Mouse (Mus musculus) hindbrain, embryonic 13.5 days (tissue): ENCODE results near the gene Syt17. TPM values are rescaled to one million over a fixed set of nuclear protein-coding genes. Genes with fewer than 3 reads are reported as not detected.

Source experiments
- ATAC-seq: fragments of 200-750 bp; cut with Nextera tagmentation; 2 replicates; pipeline ENCODE4 v1.8.0; 2017; ENCODE audit warnings: moderate TSS enrichment; ENCODE audit not compliant: low FRiP score
- H3K27ac ChIP-seq: fragments of 300-500 bp; sonication (generic); 2 replicates; pipeline ENCODE4 v1.5.1; 2015; ENCODE audit warnings: inconsistent platforms, mild to moderate bottlenecking, moderate library complexity
- H3K27me3 ChIP-seq: fragments of 300-500 bp; sonication (generic); 2 replicates; pipeline ENCODE4 v1.6.1; 2015; ENCODE audit warnings: mild to moderate bottlenecking, inconsistent platforms
- H3K36me3 ChIP-seq: fragments of 300-500 bp; sonication (generic); 2 replicates; pipeline ENCODE4 v1.6.1; 2015; ENCODE audit warnings: mild to moderate bottlenecking, inconsistent platforms
- H3K4me1 ChIP-seq: fragments of 300-500 bp; sonication (generic); replicated peaks from 2 replicates; pipeline ENCODE4 v1.6.1; 2015; ENCODE audit warnings: inconsistent platforms
- H3K4me2 ChIP-seq: fragments of 300-500 bp; sonication (generic); 2 replicates; pipeline ENCODE4 v1.6.1; 2015; ENCODE audit warnings: inconsistent platforms, mild to moderate bottlenecking, moderate library complexity
- H3K4me3 ChIP-seq: fragments of 300-500 bp; sonication (generic); 2 replicates; pipeline ENCODE4 v1.5.1; 2015; ENCODE audit warnings: mild to moderate bottlenecking, inconsistent platforms
- H3K9ac ChIP-seq: fragments of 300-500 bp; sonication (generic); 2 replicates; pipeline ENCODE4 v1.6.1; 2015; ENCODE audit warnings: mild to moderate bottlenecking, inconsistent platforms
- H3K9me3 ChIP-seq: fragments of 300-500 bp; sonication (generic); 2 replicates; pipeline ENCODE4 v1.6.1; 2016; ENCODE audit warnings: inconsistent platforms
- whole genome bisulfite sequencing: fragments of 180-500 bp; shearing (Covaris S2); methylation state at CpG from one replicate; pipeline ENCODE4 v1.1.7; 2015; 5-methylcytosine and 5-hydroxymethylcytosine counted together
- polyA plus RNA-seq: library from polyadenylated mRNA; unstranded; fragments of >200 nt; fragmentation: Nextera tagmentation; extraction: Ambion mirVana; gene quantifications from 2 replicates; pipeline ENCODE4 v1.2.1, GENCODE M21; 2015

Syt17 gene
- polyA plus RNA-seq, 1 experiment from 2014 or later = 9.4 TPM

DNA sequence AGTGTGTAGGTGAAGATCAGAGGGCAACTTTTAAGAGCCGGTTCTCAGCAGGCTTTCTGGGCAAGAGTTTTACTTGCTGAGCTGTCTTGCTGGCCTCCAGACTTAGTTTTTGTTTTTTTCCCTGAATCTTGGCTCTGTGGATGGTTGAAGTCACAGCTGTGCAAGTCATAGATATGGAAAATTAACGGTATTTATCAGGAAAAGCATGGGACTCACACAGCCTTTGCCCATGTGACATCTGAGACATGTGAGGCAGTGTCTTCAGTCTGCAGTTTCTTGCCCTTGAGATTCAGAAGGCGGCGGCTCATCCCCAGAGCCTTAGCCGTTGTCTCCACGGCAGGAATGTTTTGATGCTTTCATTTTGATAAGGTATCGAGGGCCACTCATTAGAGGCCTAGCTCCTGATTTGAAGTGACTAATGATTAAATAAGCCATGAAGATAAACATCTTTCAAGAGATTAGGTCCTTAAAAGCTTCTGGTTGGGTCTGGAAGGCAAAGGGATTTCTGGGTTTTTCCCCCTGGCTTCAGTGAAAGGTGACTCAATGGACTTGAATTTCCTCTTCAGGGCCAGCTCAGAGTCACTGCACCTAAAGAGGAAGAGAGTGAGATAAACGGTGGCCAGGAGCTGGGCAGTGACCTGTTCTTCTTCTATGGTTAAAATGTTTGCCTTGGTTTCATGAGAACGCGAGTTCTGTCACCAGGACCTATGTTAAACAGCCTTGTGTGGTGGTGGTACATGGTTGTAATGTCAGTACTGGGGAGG is 33.2 kb upstream of the Syt17 start:
- Histone ChIP-seq H3K27me3 (no peaks in the 10 kb centered on the region), H3K9me3 (no peaks in the 10 kb centered on the region), H3K9ac (no peak overlapping the region), H3K4me1 (no peaks in the 10 kb centered on the region), H3K27ac (no peak overlapping the region), H3K4me3 (no peak overlapping the region), H3K36me3 (no peaks in the 10 kb centered on the region), H3K4me2 (no peak overlapping the region)
- WGBS = 85% methylated on average over 10 of the region's 10 CpGs
- no peak for ATAC-seq

GRCm38 (mm10) chr7:118480160-118480709 is 32.2 kb upstream of the Syt17 start:
- Histone ChIP-seq H3K4me1 (no peaks in the 10 kb centered on the region), H3K9ac (no peak overlapping the region), H3K27me3 (no peaks in the 10 kb centered on the region), H3K9me3 (no peaks in the 10 kb centered on the region), H3K27ac (no peak overlapping the region), H3K36me3 (no peaks in the 10 kb centered on the region), H3K4me2 (no peak overlapping the region), H3K4me3 (no peak overlapping the region)
- no peak for ATAC-seq
- WGBS = 88% methylated on average over 9 of the region's 9 CpGs

GRCm38 (mm10) chr7:118478835-118479312 is 30.9 kb upstream of the Syt17 start:
- Histone ChIP-seq H3K4me2 (no peak overlapping the region), H3K27ac (no peak overlapping the region), H3K27me3 (no peaks in the 10 kb centered on the region), H3K9me3 (no peaks in the 10 kb centered on the region), H3K4me3 (no peak overlapping the region), H3K9ac (no peak overlapping the region), H3K4me1 (no peaks in the 10 kb centered on the region), H3K36me3 (no peaks in the 10 kb centered on the region)
- ATAC-seq = no peak
- WGBS = 55% methylated on average over 3 of the region's 3 CpGs

DNA sequence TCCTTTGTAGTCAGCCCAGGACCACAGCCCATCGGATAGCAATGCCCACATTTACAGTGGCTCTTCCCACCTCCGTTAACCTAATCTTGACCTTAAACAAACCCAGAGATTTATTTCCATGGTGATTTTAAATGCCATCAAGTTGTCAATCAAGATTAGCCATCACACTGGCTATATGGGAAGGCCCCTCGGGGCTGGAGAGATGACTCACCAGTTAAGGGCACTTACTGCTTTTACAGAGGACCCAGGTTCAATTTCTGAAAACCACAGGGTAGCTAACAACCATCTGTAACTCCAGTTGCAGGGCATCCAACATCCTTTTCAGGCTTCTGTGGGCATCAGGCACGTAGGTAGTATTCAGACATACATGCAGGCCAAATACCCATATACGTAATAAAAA is 28.4 kb upstream of the Syt17 start:
- no peaks in the 10 kb centered on the region for H3K4me1 ChIP-seq
- H3K9ac ChIP-seq = no peak overlapping the region
- no peak overlapping the region for H3K4me3 ChIP-seq
- no peak for ATAC-seq
- no peaks in the 10 kb centered on the region for H3K27me3 ChIP-seq
- no peak overlapping the region for H3K27ac ChIP-seq
- no peaks in the 10 kb centered on the region for H3K36me3 ChIP-seq
- no peak overlapping the region for H3K4me2 ChIP-seq
- H3K9me3 ChIP-seq = no peaks in the 10 kb centered on the region
- WGBS = 75% methylated on average over 5 of the region's 5 CpGs

DNA sequence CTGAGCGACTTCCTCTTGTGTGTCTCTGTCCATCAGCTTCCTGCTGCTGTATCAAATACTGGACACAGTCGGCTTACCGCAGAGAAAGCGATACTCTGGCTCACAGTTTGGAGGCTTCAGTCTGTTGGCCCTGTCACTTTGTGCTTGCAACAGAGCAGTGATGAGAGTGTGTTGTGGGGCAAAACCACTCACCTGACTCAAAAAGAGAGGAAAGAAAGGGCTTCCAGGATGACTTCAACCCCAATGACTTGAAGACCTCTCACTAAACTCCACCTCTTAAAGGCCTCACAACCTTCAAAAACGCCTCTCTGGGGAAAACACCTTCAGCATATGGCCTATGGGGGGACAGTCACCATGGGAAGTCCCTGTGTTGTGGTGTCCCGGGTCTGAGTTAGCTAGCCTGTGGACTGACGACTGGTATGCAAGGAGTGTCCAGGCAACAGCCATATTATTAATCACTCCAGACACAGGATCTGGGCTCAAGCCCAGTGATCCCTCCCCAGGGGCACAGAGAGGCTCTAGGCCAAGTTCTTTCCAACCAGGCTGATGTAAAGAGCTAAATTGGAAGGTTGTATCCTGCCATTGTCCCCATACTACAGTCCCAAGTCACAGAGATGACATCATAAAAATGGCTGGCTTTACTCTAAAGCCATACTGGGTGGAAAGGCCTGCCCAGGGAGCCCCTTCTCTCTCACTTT is 27.1 kb upstream of the Syt17 start:
- Histone ChIP-seq H3K27me3 (no peaks in the 10 kb centered on the region), H3K9ac (no peak overlapping the region), H3K4me3 (no peak overlapping the region), H3K9me3 (no peaks in the 10 kb centered on the region), H3K4me2 (no peak overlapping the region), H3K4me1 (no peaks in the 10 kb centered on the region), H3K36me3 (no peaks in the 10 kb centered on the region), H3K27ac (no peak overlapping the region)
- ATAC-seq = no peak
- 79% methylated on average over 7 of the region's 7 CpGs for WGBS

- Histone ChIP-seq H3K9ac (no peak overlapping the region), H3K4me3 (no peak overlapping the region), H3K4me1 (no peaks in the 10 kb centered on the region), H3K36me3 (no peaks in the 10 kb centered on the region), H3K4me2 (no peak overlapping the region), H3K9me3 (no peaks in the 10 kb centered on the region), H3K27me3 (no peaks in the 10 kb centered on the region), H3K27ac (no peak overlapping the region)
- no peak for ATAC-seq
- 58% methylated on average over 1 of the region's 1 CpGs for WGBS
Measured at GRCm38 (mm10) chr7:118472886-118473285, 24.9 kb upstream of the Syt17 start.

DNA sequence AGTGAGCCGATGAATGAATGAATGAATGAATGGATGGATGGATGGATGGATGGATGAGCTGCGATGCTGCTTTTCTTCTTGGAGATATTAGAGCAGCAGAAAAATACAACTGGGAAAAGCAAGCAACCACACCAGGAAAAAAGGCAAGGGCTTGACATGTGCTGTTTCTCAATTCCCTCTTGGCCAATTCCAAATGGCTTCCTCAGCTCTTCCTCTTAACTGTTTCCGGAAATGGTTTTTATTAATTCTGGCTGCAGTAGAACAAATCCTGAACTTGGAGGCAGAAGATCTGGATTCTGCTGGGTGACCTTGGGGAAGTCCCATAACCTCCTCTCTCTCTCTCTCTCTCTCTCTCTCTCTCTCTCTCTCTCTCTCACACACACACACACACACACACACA is 20.0 kb upstream of the Syt17 start:
- no peaks in the 10 kb centered on the region for H3K36me3 ChIP-seq
- H3K4me2 ChIP-seq = no peak overlapping the region
- H3K9ac ChIP-seq = no peak overlapping the region
- no peak overlapping the region for H3K4me3 ChIP-seq
- 95% methylated on average over 3 of the region's 3 CpGs for WGBS
- H3K4me1 ChIP-seq = peaks cover 10% of the 10 kb centered on the region
- H3K27me3 ChIP-seq = no peaks in the 10 kb centered on the region
- no peak for ATAC-seq
- H3K27ac ChIP-seq = no peak overlapping the region
- no peaks in the 10 kb centered on the region for H3K9me3 ChIP-seq

DNA sequence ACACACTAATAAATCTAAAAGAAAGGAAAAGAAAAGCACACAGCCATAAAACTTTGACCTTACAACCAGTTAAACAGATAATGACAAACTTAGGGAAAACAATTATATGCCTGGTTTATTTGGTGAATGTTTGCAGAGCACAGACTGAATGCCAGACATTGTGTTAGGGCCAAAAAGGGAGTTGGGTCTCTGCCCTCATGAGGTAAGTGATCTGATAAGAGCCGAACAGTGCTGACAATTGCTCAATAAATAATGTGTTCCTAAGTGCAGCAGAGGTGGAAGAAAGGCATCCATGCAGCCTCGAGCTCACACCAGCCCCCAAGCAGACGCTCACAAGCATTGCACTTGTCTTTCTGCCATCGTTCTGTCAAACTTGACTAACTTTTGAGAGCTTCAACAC is 16.4 kb upstream of the Syt17 start:
- no peaks in the 10 kb centered on the region for H3K27me3 ChIP-seq
- H3K27ac ChIP-seq = no peak overlapping the region
- H3K9me3 ChIP-seq = no peaks in the 10 kb centered on the region
- no peak for ATAC-seq
- H3K4me1 ChIP-seq = peaks cover 23% of the 10 kb centered on the region
- H3K9ac ChIP-seq = no peak overlapping the region
- H3K4me2 ChIP-seq = no peak overlapping the region
- H3K36me3 ChIP-seq = no peaks in the 10 kb centered on the region
- no peak overlapping the region for H3K4me3 ChIP-seq
- 71% methylated on average over 4 of the region's 4 CpGs for WGBS

DNA sequence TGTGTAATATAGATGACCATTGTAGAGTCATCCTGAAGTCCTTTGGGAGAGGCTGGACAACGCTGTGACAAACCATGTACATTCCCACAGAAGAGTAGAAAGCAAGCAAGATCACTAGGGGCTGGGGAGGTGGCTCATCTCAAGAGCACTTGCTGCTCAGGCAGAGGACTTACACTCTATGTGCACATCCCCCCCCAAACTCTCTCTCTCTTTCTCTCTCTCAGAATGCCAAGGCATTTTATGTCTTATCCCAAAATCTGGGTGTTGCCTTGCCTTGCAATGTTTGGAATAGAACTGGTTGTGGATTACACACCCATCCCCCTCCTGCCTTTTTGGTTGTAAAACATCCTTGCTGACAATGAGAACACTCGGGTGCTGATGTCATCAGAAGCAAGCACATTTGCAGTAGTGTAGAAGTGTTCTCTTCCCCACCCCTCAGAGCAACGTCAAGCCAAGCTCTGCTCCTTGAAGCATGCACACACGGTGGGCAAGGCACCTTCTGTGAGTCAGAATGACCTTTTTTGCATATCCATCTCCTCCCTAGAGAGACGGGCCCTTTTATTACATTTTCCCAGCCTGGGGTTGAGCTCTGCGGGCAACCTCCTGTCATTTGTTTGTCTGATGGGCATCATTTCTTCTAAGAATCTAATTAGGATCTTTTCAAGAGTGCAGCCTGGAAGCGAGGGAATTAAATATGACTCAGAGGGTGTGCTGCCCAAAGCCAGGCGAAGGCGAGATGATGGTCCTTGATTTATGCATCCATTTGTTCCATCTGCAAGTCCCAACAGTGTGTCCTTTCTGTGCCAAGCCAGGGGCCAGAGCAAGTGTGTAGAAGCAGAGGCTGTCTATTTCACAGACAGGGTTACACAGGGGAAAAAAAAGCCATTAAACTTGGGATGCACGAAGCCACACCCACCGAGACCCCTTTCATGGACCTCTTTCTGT is 15.1 kb upstream of the Syt17 start:
- peaks cover 23% of the 10 kb centered on the region for H3K4me1 ChIP-seq
- no peaks in the 10 kb centered on the region for H3K9me3 ChIP-seq
- H3K36me3 ChIP-seq = no peaks in the 10 kb centered on the region
- 23% methylated on average over 11 of the region's 11 CpGs for WGBS
- H3K4me2 ChIP-seq = no peak overlapping the region
- H3K4me3 ChIP-seq = no peak overlapping the region
- ATAC-seq = peak; percentile 84
- H3K9ac ChIP-seq = no peak overlapping the region
- peaks cover 2% of the 10 kb centered on the region; the same call in 1 of the 2 replicates for H3K27me3 ChIP-seq
- peak overlapping the region; percentile 3; the same call in 1 of the 2 replicates for H3K27ac ChIP-seq

DNA sequence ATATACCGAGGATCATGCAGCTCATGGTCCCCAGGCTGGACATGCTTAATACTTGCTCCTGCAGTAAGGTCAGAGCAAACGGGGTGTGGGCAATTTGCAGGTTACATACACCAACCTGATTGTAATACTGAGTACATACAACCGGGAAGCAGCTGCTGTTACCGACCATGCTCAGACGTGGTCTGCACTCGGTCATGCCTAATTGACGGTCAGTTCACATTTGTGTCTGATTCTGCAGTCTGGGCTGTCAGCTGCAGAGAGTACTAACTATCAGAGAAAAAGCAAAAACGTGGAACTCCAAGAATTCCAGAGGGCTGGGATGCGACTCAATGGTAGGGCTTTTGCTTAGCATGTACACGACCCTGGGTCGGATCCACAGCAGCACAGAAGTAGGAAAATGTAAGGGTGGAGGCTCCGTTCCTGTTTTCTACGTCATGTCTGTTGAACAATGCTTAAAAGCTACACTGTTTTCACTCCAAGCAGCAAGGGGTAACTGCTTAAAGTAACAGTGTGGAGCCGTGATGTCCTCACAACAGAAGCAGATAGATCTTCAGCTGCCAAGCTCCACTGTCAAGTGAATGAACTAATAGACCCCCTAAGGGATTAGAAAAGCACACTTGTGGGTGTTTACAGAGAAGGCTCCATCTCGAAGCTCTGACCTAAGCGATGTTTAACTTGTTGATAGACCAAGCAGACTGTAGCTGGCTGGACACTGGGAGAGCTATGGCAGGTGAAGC is 13.5 kb upstream of the Syt17 start:
- no peak overlapping the region for H3K4me2 ChIP-seq
- no peak overlapping the region for H3K27ac ChIP-seq
- H3K9me3 ChIP-seq = no peaks in the 10 kb centered on the region
- no peak overlapping the region for H3K4me3 ChIP-seq
- WGBS = 37% methylated on average over 16 of the region's 16 CpGs
- H3K9ac ChIP-seq = 0 out of 2 replicates have a peak overlapping the region, but pooled peaks have one; percentile 2
- H3K36me3 ChIP-seq = no peaks in the 10 kb centered on the region
- peaks cover 23% of the 10 kb centered on the region for H3K4me1 ChIP-seq
- peaks cover 5% of the 10 kb centered on the region; the same call in 1 of the 2 replicates for H3K27me3 ChIP-seq
- ATAC-seq = 0 out of 2 replicates have a peak, but pooled peaks have one; percentile 25

DNA sequence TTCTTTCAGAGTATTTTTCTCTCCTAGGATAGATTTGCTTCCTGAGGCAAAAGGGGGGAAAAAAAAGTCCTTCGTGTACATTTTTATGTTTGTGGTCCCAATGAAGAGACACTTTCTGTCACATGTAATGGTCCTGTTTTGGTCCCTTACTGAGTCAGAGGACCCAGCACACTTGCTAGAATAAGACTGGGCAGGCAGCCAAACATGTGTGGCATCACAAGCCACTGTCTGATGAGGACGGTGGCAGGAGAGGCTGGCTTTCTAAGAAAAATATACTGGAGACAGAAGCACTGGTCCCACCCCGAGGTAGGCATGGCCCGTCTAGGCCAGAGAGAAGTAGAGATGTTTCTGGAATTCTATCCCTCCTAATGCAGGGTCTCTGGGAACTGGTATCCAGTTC is 5.7 kb upstream of the Syt17 start:
- H3K4me2 ChIP-seq = no peak overlapping the region
- WGBS = 70% methylated on average over 4 of the region's 4 CpGs
- H3K9ac ChIP-seq = no peak overlapping the region
- no peaks in the 10 kb centered on the region for H3K36me3 ChIP-seq
- peaks cover 4% of the 10 kb centered on the region; the same call in 1 of the 2 replicates for H3K4me1 ChIP-seq
- no peaks in the 10 kb centered on the region for H3K9me3 ChIP-seq
- H3K4me3 ChIP-seq = no peak overlapping the region
- peaks cover 12% of the 10 kb centered on the region; the same call in 1 of the 2 replicates for H3K27me3 ChIP-seq
- H3K27ac ChIP-seq = no peak overlapping the region
- ATAC-seq = no peak
